10 mouse cellular contexts compared by ENCODE assay signal in the genomic region with DNA sequence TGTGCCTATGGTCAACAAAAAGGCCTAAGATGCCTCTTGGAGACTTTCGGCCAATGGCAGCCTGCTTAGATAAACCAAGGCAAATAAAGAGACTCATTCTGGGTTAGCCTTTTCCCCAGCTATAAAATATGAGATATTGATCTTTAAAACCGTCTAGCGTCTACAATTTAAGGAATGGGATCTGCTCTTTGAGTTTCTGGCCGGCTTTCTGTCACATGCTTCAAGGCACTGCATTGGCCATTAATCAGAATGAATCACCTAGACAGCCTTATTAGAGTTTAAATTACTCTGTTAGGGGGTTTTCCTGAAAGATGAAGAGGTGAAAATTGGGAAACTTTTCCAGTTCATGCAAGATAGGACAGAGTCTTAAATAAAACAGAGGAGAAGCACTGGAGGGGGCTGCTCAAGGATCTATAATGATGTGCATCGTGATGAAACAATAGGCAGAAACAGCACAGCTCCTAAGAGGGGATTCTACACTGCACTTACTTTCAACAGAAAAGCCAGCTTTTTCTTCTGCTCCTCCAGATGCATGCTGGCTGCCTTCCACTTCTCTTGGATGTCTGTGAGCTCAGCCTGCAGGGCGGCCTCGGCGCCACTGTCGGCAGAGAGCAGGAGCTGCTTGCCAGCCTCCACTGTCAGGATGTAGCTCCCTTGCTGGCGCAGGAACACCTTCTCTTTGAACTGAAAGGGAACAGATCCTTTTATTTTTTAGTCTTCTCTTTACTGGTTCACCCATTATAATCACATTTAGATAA. TPM values are rescaled to one million over a fixed set of nuclear protein-coding genes. Genes with fewer than 3 reads are reported as not detected.
DNase-seq lines count a peak whose midpoint lies in the region; ATAC-seq lines count a peak whose summit lies in the region.
"Had no signal": no experiment of that assay in that cellular context is flagged by ENCODE, and none has a peak within 500 bp of the region (broad histone marks: within the 10 kb centered on the region; RNA-seq: fewer than 3 reads in every experiment).

No protein-coding gene starts in this region.

- H3K9me3 ChIP-seq in embryonic facial prominence, embryonic 14.5 days (ENCODE audit: control insufficient read depth, low read length), result no peaks in the 10 kb centered on the region
- no peaks in the 10 kb centered on the region for H3K9me3 ChIP-seq in embryonic facial prominence, embryonic 10.5 days
- no peaks in the 10 kb centered on the region for H3K9me3 ChIP-seq in midbrain, embryonic 11.5 days (ENCODE audit: control insufficient read depth, low read length)
- H3K9me3 ChIP-seq in midbrain, embryonic 15.5 days, result no peaks in the 10 kb centered on the region
- H3K9me3 ChIP-seq: forebrain, embryonic 15.5 days had no signal

- no peak overlapping the region for H3K4me2 ChIP-seq in embryonic facial prominence, embryonic 14.5 days (ENCODE audit: low read depth, low read length)
- no peak overlapping the region for H3K4me2 ChIP-seq in midbrain, embryonic 11.5 days
- H3K4me2 ChIP-seq in midbrain, embryonic 15.5 days, result no peak overlapping the region
- H3K4me2 ChIP-seq: forebrain, embryonic 15.5 days had no signal

- ATAC-seq in embryonic facial prominence, embryonic 14.5 days (ENCODE audit: low read depth), result no peak
- ATAC-seq in midbrain, embryonic 11.5 days (ENCODE audit: low FRiP score), result no peak
- no peak for ATAC-seq in midbrain, embryonic 15.5 days (replicated peaks)
- no peak for ATAC-seq in CD4-positive, CD25-positive, alpha-beta regulatory T cell, adult 4 months
- ATAC-seq: forebrain, embryonic 15.5 days had no signal

- intact Hi-C loops in heart, postnatal 10 days (cut with DNase I), result no loop called here

- no peak overlapping the region for H3K4me3 ChIP-seq in embryonic facial prominence, embryonic 14.5 days (ENCODE audit: low read depth, low read length)
- H3K4me3 ChIP-seq in embryonic facial prominence, embryonic 10.5 days, result no peak overlapping the region
- no peak overlapping the region for H3K4me3 ChIP-seq in midbrain, embryonic 11.5 days (ENCODE audit: low read depth, low read length)
- H3K4me3 ChIP-seq in midbrain, embryonic 15.5 days, result no peak overlapping the region
- H3K4me3 ChIP-seq: forebrain, embryonic 15.5 days had no signal

- H3K27ac ChIP-seq in embryonic facial prominence, embryonic 14.5 days (replicated peaks; ENCODE audit: low read depth, low read length), result no peak overlapping the region
- no peak overlapping the region for H3K27ac ChIP-seq in embryonic facial prominence, embryonic 10.5 days (replicated peaks)
- H3K27ac ChIP-seq in midbrain, embryonic 11.5 days (ENCODE audit: low read depth, low read length), result no peak overlapping the region
- H3K27ac ChIP-seq in midbrain, embryonic 15.5 days, result no peak overlapping the region
- H3K27ac ChIP-seq: forebrain, embryonic 15.5 days had no signal

- DNase-seq in embryonic facial prominence, embryonic 14.5 days (ENCODE audit: low spot score), result peak; percentile 24
- DNase-seq in embryonic facial prominence, embryonic 10.5 days (ENCODE audit: low spot score), result no peak
- DNase-seq in midbrain, embryonic 11.5 days (ENCODE audit: low spot score, missing footprints), result peak; percentile 19
- DNase-seq in heart, postnatal 10 days, result peak; percentile 68
- DNase-seq in right cerebral cortex, postnatal 14 days, result peak; percentile 39
- DNase-seq in spleen, postnatal 36 days (ENCODE audit: low spot score in 2 of 2), result no peak

- WGBS in embryonic facial prominence, embryonic 14.5 days, result 78% methylated on average over 10 of the region's 10 CpGs
- WGBS in embryonic facial prominence, embryonic 10.5 days, result 83% methylated on average over 10 of the region's 10 CpGs
- 86% methylated on average over 10 of the region's 10 CpGs for WGBS in midbrain, embryonic 11.5 days
- WGBS in midbrain, embryonic 15.5 days, result 82% methylated on average over 10 of the region's 10 CpGs

- H3K9ac ChIP-seq in embryonic facial prominence, embryonic 14.5 days (ENCODE audit: low read depth, low read length), result no peak overlapping the region
- H3K9ac ChIP-seq in midbrain, embryonic 11.5 days (ENCODE audit: low read length), result no peak overlapping the region
- no peak overlapping the region for H3K9ac ChIP-seq in midbrain, embryonic 15.5 days
- H3K9ac ChIP-seq: forebrain, embryonic 15.5 days had no signal

- H3K4me1 ChIP-seq in embryonic facial prominence, embryonic 14.5 days (ENCODE audit: control insufficient read depth, insufficient read depth, low read length), result no peaks in the 10 kb centered on the region
- H3K4me1 ChIP-seq in embryonic facial prominence, embryonic 10.5 days, result no peaks in the 10 kb centered on the region
- no peaks in the 10 kb centered on the region for H3K4me1 ChIP-seq in midbrain, embryonic 11.5 days (ENCODE audit: control insufficient read depth, insufficient read depth, low read length)
- no peaks in the 10 kb centered on the region for H3K4me1 ChIP-seq in midbrain, embryonic 15.5 days
- H3K4me1 ChIP-seq: forebrain, embryonic 15.5 days had no signal

- H3K36me3 ChIP-seq in embryonic facial prominence, embryonic 14.5 days (ENCODE audit: control insufficient read depth, insufficient read depth, low read length), result peaks cover 29% of the 10 kb centered on the region
- no peaks in the 10 kb centered on the region; the same call in 1 of the 2 replicates for H3K36me3 ChIP-seq in embryonic facial prominence, embryonic 10.5 days (replicated peaks)
- H3K36me3 ChIP-seq in midbrain, embryonic 11.5 days (ENCODE audit: control insufficient read depth, insufficient read depth, low read length), result no peaks in the 10 kb centered on the region
- H3K36me3 ChIP-seq in midbrain, embryonic 15.5 days (replicated peaks), result 0 out of 2 replicates have a peak, but pooled peaks cover 8% of the 10 kb centered on the region
- H3K36me3 ChIP-seq: forebrain, embryonic 15.5 days had no signal

- H3K27me3 ChIP-seq in embryonic facial prominence, embryonic 14.5 days (replicated peaks; ENCODE audit: control insufficient read depth, insufficient read depth, low read length), result no peaks in the 10 kb centered on the region
- no peaks in the 10 kb centered on the region for H3K27me3 ChIP-seq in embryonic facial prominence, embryonic 10.5 days (replicated peaks; ENCODE audit: low read depth, poor library complexity, severe bottlenecking)
- no peaks in the 10 kb centered on the region for H3K27me3 ChIP-seq in midbrain, embryonic 11.5 days (ENCODE audit: control insufficient read depth, insufficient read depth, low read length)
- H3K27me3 ChIP-seq in midbrain, embryonic 15.5 days (replicated peaks), result no peaks in the 10 kb centered on the region
- H3K27me3 ChIP-seq: forebrain, embryonic 15.5 days had no signal

RNA-seq across cellular contexts. Expression of a gene that starts 28.2 kb away (rescaled TPM):
- 0.19 and 0.24 TPM in 2 replicates for polyA plus RNA-seq in embryonic facial prominence, embryonic 14.5 days (2014; fragmentation: Nextera tagmentation; extraction: Ambion mirVana)
- 0.05 TPM in 1 of 2 replicates, not detected in the other for polyA plus RNA-seq in embryonic facial prominence, embryonic 10.5 days (2016; fragmentation: Nextera tagmentation; extraction: Ambion mirVana)
- polyA plus RNA-seq in midbrain, embryonic 11.5 days (2014; fragmentation: Nextera tagmentation; extraction: Ambion mirVana), result 0.06 TPM in 1 of 2 replicates, not detected in the other
- polyA plus RNA-seq in midbrain, embryonic 15.5 days (2015; fragmentation: Nextera tagmentation; extraction: Ambion mirVana), result 0.10 and 0.17 TPM in 2 replicates
- total RNA-seq in heart, postnatal 10 days (2021), result 1 to 10 TPM in 1 of 2 experiments, under 1 TPM in 1; 0.86 to 1.2 TPM
- polyA plus RNA-seq in CD4-positive, CD25-positive, alpha-beta regulatory T cell, adult 4 months (2017; shearing (Covaris generic)), result under 1 TPM in 1 of 2 experiments, not detected in 1; 0.15 TPM
- total RNA-seq: layer of hippocampus, adult 18-20 months had no signal

Comparison
In these comparisons a context has a peak if more than half of its experiments do, and no peak if none do; other contexts are left out.
1. DNase-seq: peak in embryonic facial prominence, embryonic 14.5 days (single experiment), midbrain, embryonic 11.5 days (single experiment), heart, postnatal 10 days (2 of 2) and right cerebral cortex, postnatal 14 days (single experiment); none in embryonic facial prominence, embryonic 10.5 days (single experiment) and spleen, postnatal 36 days (0 of 2).